Mouse (Mus musculus) intestine, embryonic 16.5 days (tissue): ENCODE results near the gene Tmem184c. TPM values are rescaled to one million over a fixed set of nuclear protein-coding genes. Genes with fewer than 3 reads are reported as not detected.
A peak's percentile ranks its signal among the peaks of the same experiment; 100 is the strongest.

Experiments used
- ATAC-seq: fragments of 200-750 bp; cut with Nextera tagmentation; 2 replicates; pipeline ENCODE4 v1.8.0; 2017; ENCODE audit warnings: moderate TSS enrichment, moderate library complexity
- H3K27ac ChIP-seq: fragments of 300-500 bp; sonication (generic); 2 replicates; pipeline ENCODE4 v1.5.1; 2014; ENCODE audit warnings: mild to moderate bottlenecking, low read length
- H3K27me3 ChIP-seq: fragments of 300-500 bp; sonication (generic); replicated peaks from 2 replicates; pipeline ENCODE4 v1.6.1; 2014; ENCODE audit warnings: low read length, control low read depth, mixed read lengths; ENCODE audit not compliant: control insufficient read depth, insufficient read depth
- H3K36me3 ChIP-seq: fragments of 300-500 bp; sonication (generic); 2 replicates; pipeline ENCODE4 v1.6.1; 2014; ENCODE audit warnings: low read length, control low read depth; ENCODE audit not compliant: control insufficient read depth, insufficient read depth
- H3K4me1 ChIP-seq: fragments of 300-500 bp; sonication (generic); 2 replicates; pipeline ENCODE4 v1.6.1; 2014; ENCODE audit warnings: low read length, control low read depth, mixed read lengths; ENCODE audit not compliant: control insufficient read depth, insufficient read depth
- H3K4me2 ChIP-seq: fragments of 300-500 bp; sonication (generic); 2 replicates; pipeline ENCODE4 v1.6.1; 2014; ENCODE audit warnings: low read depth, low read length, control low read depth
- H3K4me3 ChIP-seq: fragments of 300-500 bp; sonication (generic); 2 replicates; pipeline ENCODE4 v1.5.1; 2014; ENCODE audit warnings: mild to moderate bottlenecking, low read length
- H3K9ac ChIP-seq: fragments of 300-500 bp; sonication (generic); 2 replicates; pipeline ENCODE4 v1.6.1; 2014; ENCODE audit warnings: low read depth, low read length
- H3K9me3 ChIP-seq: fragments of 300-500 bp; sonication (generic); 2 replicates; pipeline ENCODE4 v1.6.1; 2016; ENCODE audit warnings: low read length, control low read depth; ENCODE audit not compliant: control insufficient read depth
- WGBS: fragments of 180-500 bp; shearing (Covaris S2); extraction: QIAGEN DNeasy Blood & Tissue Kit; methylation state at CpG from one replicate; pipeline ENCODE4 v1.1.7; 2014; 5-methylcytosine and 5-hydroxymethylcytosine counted together
- polyA plus RNA-seq: library from polyadenylated mRNA; unstranded; fragments of >200 nt; fragmentation: Nextera tagmentation; extraction: Ambion mirVana; gene quantifications from 2 replicates; pipeline ENCODE4 v1.2.1, GENCODE M21; 2015

Tmem184c gene
- polyA plus RNA-seq, 1 experiment from 2014 or later = 21.4 TPM

DNA sequence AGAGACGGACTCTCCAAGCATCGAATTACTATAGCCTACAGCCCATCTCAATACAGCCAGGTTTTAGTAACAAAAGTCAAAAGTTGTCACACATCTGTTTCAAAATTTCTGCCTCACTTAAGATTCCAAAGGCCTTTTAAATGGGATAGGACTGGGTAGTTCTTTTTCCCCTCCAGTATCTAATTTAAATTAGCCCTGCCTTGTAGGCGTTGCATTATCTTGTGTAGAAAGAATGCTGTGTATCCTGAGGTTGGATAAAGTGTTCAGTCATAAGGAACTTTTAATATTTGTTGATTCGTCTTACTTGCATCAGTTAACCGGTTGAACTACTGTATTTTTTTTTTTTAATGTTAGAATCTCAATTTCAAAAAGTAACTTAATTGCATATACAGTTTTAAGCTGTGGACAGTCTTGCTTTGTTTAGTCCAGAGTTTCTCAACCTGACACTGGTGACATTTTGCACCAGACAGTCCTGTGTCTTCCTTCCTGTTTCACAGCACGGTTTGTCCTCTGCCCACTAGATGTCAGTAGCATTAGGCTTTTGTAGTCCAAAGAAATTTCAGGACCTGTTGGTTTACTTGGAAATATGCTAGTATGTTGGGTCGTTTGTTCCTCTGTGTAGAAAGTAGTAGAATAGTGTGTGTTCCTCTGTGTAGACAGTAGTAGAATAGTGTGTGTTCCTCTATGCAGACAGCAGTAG is 60.5 kb downstream of the Tmem184c start:
- no peak for ATAC-seq
- Histone ChIP-seq H3K9ac (peak overlapping the region; percentile 97), H3K4me1 (peaks cover 5% of the 10 kb centered on the region; the same call in 1 of the 2 replicates), H3K27ac (peak overlapping the region; percentile 94), H3K4me2 (peak overlapping the region; percentile 67), H3K27me3 (no peaks in the 10 kb centered on the region), H3K36me3 (peaks cover 13% of the 10 kb centered on the region), H3K9me3 (no peaks in the 10 kb centered on the region), H3K4me3 (peak overlapping the region; percentile 96)
- WGBS = 19% methylated on average over 7 of the region's 7 CpGs

DNA sequence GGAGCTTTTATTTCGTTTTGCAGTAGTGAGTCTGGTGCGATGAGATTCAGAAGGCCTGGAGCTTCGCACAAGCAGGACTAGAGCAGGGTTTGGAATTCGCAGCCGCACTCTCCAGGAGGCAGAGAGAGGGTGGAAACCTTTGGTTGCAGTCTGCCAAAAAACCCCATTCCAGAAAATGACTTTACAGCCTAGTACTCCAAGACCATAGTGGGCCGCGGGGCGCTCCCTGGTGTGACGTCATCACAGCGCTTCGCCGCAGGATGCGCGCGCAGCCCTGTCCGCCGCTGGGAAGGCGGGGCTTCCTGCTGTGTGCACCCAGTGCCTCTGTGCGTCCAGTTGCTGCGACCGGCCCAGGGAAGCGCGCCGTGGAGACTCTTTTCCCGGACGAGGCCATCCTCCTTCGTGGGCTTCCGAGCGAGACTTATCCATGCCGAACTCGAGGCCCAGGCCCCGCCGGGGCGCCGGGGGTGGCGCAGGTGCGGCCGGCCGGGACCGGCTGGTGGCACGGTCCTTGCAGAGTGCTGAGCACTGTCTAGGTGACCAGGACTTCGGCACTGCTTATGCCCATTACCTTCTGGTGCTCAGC is 61.3 kb downstream of the Tmem184c start, which contains the start of gene Prmt9:
Prmt9 (plus strand) TSS at position 277 of the 586 bp plus-strand sequence.
- Histone ChIP-seq H3K27ac (peak within 1 kb of the TSS; percentile 94), H3K9ac (peak within 1 kb of the TSS; percentile 97), H3K9me3 (no peaks in the 10 kb centered on the region), H3K4me2 (peak within 1 kb of the TSS; percentile 67), H3K4me1 (peaks cover 5% of the 10 kb centered on the region; the same call in 1 of the 2 replicates), H3K36me3 (peaks cover 13% of the 10 kb centered on the region), H3K27me3 (no peaks in the 10 kb centered on the region), H3K4me3 (peak within 1 kb of the TSS; percentile 96)
- peak; percentile 98 for ATAC-seq
- 3% methylated on average over 42 of the region's 42 CpGs for WGBS

Other genes with a start within 250 kb of the Tmem184c start
- 28.9 and 29.6 TPM in 2 replicates for gene Arhgap10, start 92.7 kb downstream of the Tmem184c start, polyA plus RNA-seq
- gene Prmt9, start 61.3 kb downstream of the Tmem184c start, polyA plus RNA-seq = 16.1 and 16.6 TPM in 2 replicates
- 14.5 and 16.1 TPM in 2 replicates for gene Ednra, start 113.8 kb upstream of the Tmem184c start, polyA plus RNA-seq